Mouse (Mus musculus): Measurements from ENCODE around the gene Slit3. TPM values are rescaled to one million over a fixed set of nuclear protein-coding genes. Genes with fewer than 3 reads are reported as not detected.

Slit3 gene
- polyA plus RNA-seq, 1 experiment: 11.3 TPM

GRCm38 (mm10) chr11:35496874-35497273, 375.9 kb downstream of the Slit3 start:
- no peak overlapping the region for H3K27ac ChIP-seq (replicated peaks; ENCODE audit: low read depth, low read length)
- H3K4me1 ChIP-seq (ENCODE audit: control insufficient read depth, insufficient read depth, insufficient read length, low read length): no peaks in the 10 kb centered on the region
- no peak overlapping the region for H3K4me3 ChIP-seq (ENCODE audit: insufficient read depth, low read depth, low read length)

GRCm38 (mm10) chr11:35497961-35498360, 376.9 kb downstream of the Slit3 start:
- H3K4me1 ChIP-seq (ENCODE audit: control insufficient read depth, insufficient read depth, insufficient read length, low read length): no peaks in the 10 kb centered on the region
- H3K4me3 ChIP-seq (ENCODE audit: insufficient read depth, low read depth, low read length): no peak overlapping the region
- no peak overlapping the region for H3K27ac ChIP-seq (replicated peaks; ENCODE audit: low read depth, low read length)

GRCm38 (mm10) chr11:35502128-35502527, 381.1 kb downstream of the Slit3 start:
- Histone ChIP-seq H3K4me1 (ENCODE audit: control insufficient read depth, insufficient read depth, insufficient read length, low read length) (no peaks in the 10 kb centered on the region), H3K4me3 (ENCODE audit: insufficient read depth, low read depth, low read length) (no peak overlapping the region), H3K27ac (replicated peaks; ENCODE audit: low read depth, low read length) (no peak overlapping the region)

GRCm38 (mm10) chr11:35504051-35504450, 383.0 kb downstream of the Slit3 start:
- Histone ChIP-seq H3K4me1 (ENCODE audit: control insufficient read depth, insufficient read depth, insufficient read length, low read length) (no peaks in the 10 kb centered on the region), H3K27ac (replicated peaks; ENCODE audit: low read depth, low read length) (no peak overlapping the region), H3K4me3 (ENCODE audit: insufficient read depth, low read depth, low read length) (no peak overlapping the region)

- Histone ChIP-seq H3K4me3 (ENCODE audit: insufficient read depth, low read depth, low read length) (no peak overlapping the region), H3K4me1 (ENCODE audit: control insufficient read depth, insufficient read depth, insufficient read length, low read length) (no peaks in the 10 kb centered on the region), H3K27ac (replicated peaks; ENCODE audit: low read depth, low read length) (no peak overlapping the region)
These were observed 383.9 kb downstream of the Slit3 start for GRCm38 (mm10) chr11:35504916-35505315.

GRCm38 (mm10) chr11:35505316-35505715, 384.3 kb downstream of the Slit3 start:
- Histone ChIP-seq H3K27ac (replicated peaks; ENCODE audit: low read depth, low read length) (no peak overlapping the region), H3K4me1 (ENCODE audit: control insufficient read depth, insufficient read depth, insufficient read length, low read length) (no peaks in the 10 kb centered on the region), H3K4me3 (ENCODE audit: insufficient read depth, low read depth, low read length) (no peak overlapping the region)

GRCm38 (mm10) chr11:35505817-35506216, 384.8 kb downstream of the Slit3 start:
- H3K4me3 ChIP-seq (ENCODE audit: insufficient read depth, low read depth, low read length): no peak overlapping the region
- H3K4me1 ChIP-seq (ENCODE audit: control insufficient read depth, insufficient read depth, insufficient read length, low read length): no peaks in the 10 kb centered on the region
- H3K27ac ChIP-seq (replicated peaks; ENCODE audit: low read depth, low read length): no peak overlapping the region

- Histone ChIP-seq H3K27ac (replicated peaks; ENCODE audit: low read depth, low read length) (no peak overlapping the region), H3K4me3 (ENCODE audit: insufficient read depth, low read depth, low read length) (no peak overlapping the region), H3K4me1 (ENCODE audit: control insufficient read depth, insufficient read depth, insufficient read length, low read length) (no peaks in the 10 kb centered on the region)
These were observed 386.9 kb downstream of the Slit3 start for GRCm38 (mm10) chr11:35507781-35508390.

- Histone ChIP-seq H3K27ac (replicated peaks; ENCODE audit: low read depth, low read length) (no peak overlapping the region), H3K4me1 (ENCODE audit: control insufficient read depth, insufficient read depth, insufficient read length, low read length) (no peaks in the 10 kb centered on the region), H3K4me3 (ENCODE audit: insufficient read depth, low read depth, low read length) (no peak overlapping the region)
These were observed 391.7 kb downstream of the Slit3 start for GRCm38 (mm10) chr11:35512686-35513085.

GRCm38 (mm10) chr11:35513343-35513742, 392.3 kb downstream of the Slit3 start:
- H3K4me1 ChIP-seq (ENCODE audit: control insufficient read depth, insufficient read depth, insufficient read length, low read length): no peaks in the 10 kb centered on the region
- H3K4me3 ChIP-seq (ENCODE audit: insufficient read depth, low read depth, low read length): no peak overlapping the region
- no peak overlapping the region for H3K27ac ChIP-seq (replicated peaks; ENCODE audit: low read depth, low read length)

- Histone ChIP-seq H3K27ac (replicated peaks; ENCODE audit: low read depth, low read length) (no peak overlapping the region), H3K4me1 (ENCODE audit: control insufficient read depth, insufficient read depth, insufficient read length, low read length) (no peaks in the 10 kb centered on the region), H3K4me3 (ENCODE audit: insufficient read depth, low read depth, low read length) (no peak overlapping the region)
These were observed 401.9 kb downstream of the Slit3 start for GRCm38 (mm10) chr11:35522802-35523452.

- Histone ChIP-seq H3K4me3 (ENCODE audit: insufficient read depth, low read depth, low read length) (no peak overlapping the region), H3K27ac (replicated peaks; ENCODE audit: low read depth, low read length) (no peak overlapping the region)
These were observed 402.7 kb downstream of the Slit3 start for GRCm38 (mm10) chr11:35523773-35524172.

GRCm38 (mm10) chr11:35526219-35526762, 405.3 kb downstream of the Slit3 start:
- Histone ChIP-seq H3K4me3 (ENCODE audit: insufficient read depth, low read depth, low read length) (no peak overlapping the region), H3K27ac (replicated peaks; ENCODE audit: low read depth, low read length) (no peak overlapping the region), H3K4me1 (ENCODE audit: control insufficient read depth, insufficient read depth, insufficient read length, low read length) (no peaks in the 10 kb centered on the region)

More at GRCm38 (mm10) chr11:35523773-35524172, 402.7 kb downstream of the Slit3 start:
- H3K4me1 ChIP-seq (ENCODE audit: control insufficient read depth, insufficient read depth, insufficient read length, low read length): no peaks in the 10 kb centered on the region

GRCm38 (mm10) chr11:35527816-35528462, 406.9 kb downstream of the Slit3 start:
- H3K27ac ChIP-seq (replicated peaks; ENCODE audit: low read depth, low read length): no peak overlapping the region
- no peaks in the 10 kb centered on the region for H3K4me1 ChIP-seq (ENCODE audit: control insufficient read depth, insufficient read depth, insufficient read length, low read length)
- no peak overlapping the region for H3K4me3 ChIP-seq (ENCODE audit: insufficient read depth, low read depth, low read length)

- no peaks in the 10 kb centered on the region for H3K4me1 ChIP-seq (ENCODE audit: control insufficient read depth, insufficient read depth, insufficient read length, low read length)
- no peak overlapping the region for H3K4me3 ChIP-seq (ENCODE audit: insufficient read depth, low read depth, low read length)
- no peak overlapping the region for H3K27ac ChIP-seq (replicated peaks; ENCODE audit: low read depth, low read length)
These were observed 414.0 kb downstream of the Slit3 start for GRCm38 (mm10) chr11:35535027-35535426.

Data from brown adipose tissue, adult 24 weeks (tissue).